Mouse (Mus musculus) thymus, postnatal 10 days (tissue): ENCODE data around the gene Sult2a7.

Source experiments
- DNase-seq, 2 experiments: peaks; one replicate each; pipeline ENCODE4 v3.0.0; 2021; ENCODE audit warnings: low spot score in 2 of 2

Gene Sult2a7

GRCm38 (mm10) chr7:14494130-14494529 lies at the start of gene Sult2a7:
Gene Sult2a7, minus strand, starts transcription at chr7:14494230.
- no peak for DNase-seq

GRCm38 (mm10) chr7:14525280-14525679 lies 31.2 kb upstream of the Sult2a7 start:
- no peak for DNase-seq

GRCm38 (mm10) chr7:14522636-14523035 lies 28.6 kb upstream of the Sult2a7 start:
- DNase-seq = no peak

DNA sequence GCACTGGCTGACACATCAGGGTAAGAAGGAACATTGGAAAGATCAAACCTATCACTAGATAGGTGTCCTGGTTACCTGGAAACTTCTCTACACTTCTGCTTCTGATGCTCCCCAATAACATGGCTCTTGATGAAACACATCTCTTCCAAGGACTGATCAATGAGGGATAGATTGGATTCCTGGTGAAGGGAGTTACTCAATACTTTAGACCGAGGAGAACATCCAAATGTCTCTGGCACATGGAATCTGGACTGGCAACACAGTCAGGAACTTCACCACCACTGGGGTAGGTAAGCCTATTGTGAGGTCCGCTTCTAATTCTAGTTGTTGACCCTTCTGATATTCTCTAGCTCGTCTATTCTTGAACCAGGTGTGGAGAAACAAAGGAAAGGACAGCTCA lies 24.3 kb upstream of the Sult2a7 start:
- DNase-seq = no peak

DNA sequence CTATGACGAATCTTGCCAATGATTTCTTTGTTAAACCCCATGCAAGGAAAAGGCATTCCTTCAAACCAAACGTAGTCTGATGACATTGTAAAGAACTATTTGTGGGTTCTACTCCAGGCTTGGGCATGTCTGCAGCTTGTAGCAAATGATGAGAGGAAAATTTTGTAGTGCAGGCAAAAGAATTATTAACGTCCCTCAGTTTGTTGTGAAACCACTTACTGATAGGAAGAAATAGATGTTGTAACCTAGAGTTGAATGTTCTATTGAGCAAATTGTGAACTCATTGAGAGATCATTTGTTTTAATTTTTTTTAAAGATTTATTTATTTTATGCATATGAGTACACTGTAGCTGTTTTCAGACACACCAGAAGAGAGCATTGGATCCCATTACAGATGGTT lies 1.1 kb downstream of the Sult2a7 start:
- DNase-seq = no peak

DNA sequence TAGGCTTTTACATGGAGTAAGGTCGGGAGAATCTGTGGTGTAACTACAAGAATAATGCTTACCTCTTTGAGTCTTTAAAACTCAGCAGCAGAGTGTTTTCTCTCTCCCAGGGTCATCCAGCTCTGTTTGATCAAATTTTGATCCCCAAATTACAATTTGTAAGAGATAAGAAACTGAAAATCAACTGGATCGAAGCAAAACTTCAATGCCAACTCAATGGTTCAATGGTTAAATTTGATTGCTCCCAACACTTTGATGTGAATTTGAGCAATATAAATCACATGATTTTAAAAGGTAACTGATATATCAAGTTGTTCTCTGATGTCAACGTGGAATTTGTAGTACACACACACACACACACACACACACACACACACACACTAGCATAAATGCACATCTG lies 47.5 kb downstream of the Sult2a7 start, which contains the start of gene Sult2a8:
TSS of gene Sult2a8 (minus strand) at position 236 of the 400 bp plus-strand sequence.
- DNase-seq = no peak

- DNase-seq = no peak
These were observed 54.4 kb downstream of the Sult2a7 start for GRCm38 (mm10) chr7:14439581-14439980.

GRCm38 (mm10) chr7:14438484-14438883 lies 55.5 kb downstream of the Sult2a7 start:
- DNase-seq = no peak

- DNase-seq = no peak
These were observed 56.0 kb downstream of the Sult2a7 start for GRCm38 (mm10) chr7:14438029-14438428.
